Mouse (Mus musculus) C2C12 (cell line): ENCODE results near the gene Slc7a11.

Experiments used
- CEBPB ChIP-seq: IDR thresholded peaks from one replicate; pipeline ENCODE4 v1.6.1; 2011; ENCODE audit warnings: low read depth, mild to moderate bottlenecking, control low read depth, moderate library complexity
- CTCF ChIP-seq: IDR thresholded peaks from one replicate; pipeline ENCODE4 v1.5.1; 2011; ENCODE audit not compliant: control insufficient read depth, insufficient read depth, insufficient read length
- FOSL1 ChIP-seq: IDR thresholded peaks from one replicate; pipeline ENCODE4 v1.8.0; 2011; ENCODE audit warnings: mild to moderate bottlenecking, low read length; ENCODE audit not compliant: poor library complexity, insufficient read depth, severe bottlenecking
- MAX ChIP-seq: IDR thresholded peaks from one replicate; pipeline ENCODE4 v1.6.1; 2011; ENCODE audit warnings: mild to moderate bottlenecking, control low read depth
- MYOD1 ChIP-seq: IDR thresholded peaks from one replicate; pipeline ENCODE4 v1.6.1; 2011; ENCODE audit warnings: low read depth; ENCODE audit not compliant: control insufficient read depth, insufficient read length
- USF1 ChIP-seq: IDR thresholded peaks from one replicate; pipeline ENCODE4 v1.6.1; 2011; ENCODE audit warnings: low read depth, mild to moderate bottlenecking, control low read depth, moderate library complexity

- TF ChIP-seq CTCF: no peak
- no peak for TF ChIP-seq MYOD1
- no peak for TF ChIP-seq MAX
- no peak for TF ChIP-seq CEBPB
- no peak for TF ChIP-seq FOSL1
- TF ChIP-seq USF1: no peak
Observed at GRCm38 (mm10) chr3:50269680-50270079, 173.7 kb downstream of the Slc7a11 start.
